Comparison of ENCODE assay signal across 8 mouse cellular contexts in genomic region chr4:134401856-134402570, GRCm38 (mm10). TPM values are rescaled to one million over a fixed set of nuclear protein-coding genes. Genes with fewer than 3 reads are reported as not detected.
DNase-seq lines count a peak whose midpoint lies in the region; ATAC-seq and TF ChIP-seq lines count a peak whose summit lies in the region.

No protein-coding gene starts in this region.

- no peak for TF ChIP-seq CTCF in gastrocnemius, adult 2 months (IDR thresholded peaks at IDR 0.05)

- peak; percentile 40 for ATAC-seq in liver, embryonic 12.5 days

- intact Hi-C loops in gastrocnemius, adult 2 months (cut with DNase I), result no loop called here

- peak overlapping the region; percentile 77 for H3K4me2 ChIP-seq in liver, embryonic 12.5 days

- peak overlapping the region; percentile 37 for H3K4me3 ChIP-seq in gastrocnemius, adult 2 months
- peak overlapping the region; percentile 47 for H3K4me3 ChIP-seq in liver, embryonic 12.5 days

- peak; percentile 35 for DNase-seq in gastrocnemius, adult 2 months
- DNase-seq in gastrocnemius, postnatal 25 days, result no peak
- DNase-seq in urinary bladder, adult 18-20 months (ENCODE audit: low spot score in 2 of 2), result peak; percentile 43 to 56
- no peak for DNase-seq in urinary bladder, postnatal 25 days (ENCODE audit: low spot score)
- peak; percentile 42 for DNase-seq in thymus, postnatal 4 days
- no peak for DNase-seq in spleen, postnatal 14 days (ENCODE audit: low spot score in 2 of 2)
- no peak for DNase-seq in cerebellum, postnatal 4 days (ENCODE audit: low spot score in 2 of 2)

- 21% methylated on average over 16 of the region's 16 CpGs for WGBS in liver, embryonic 12.5 days (ENCODE audit: insufficient replicate concordance)

- peak overlapping the region; percentile 51 for H3K9ac ChIP-seq in liver, embryonic 12.5 days

- no peak overlapping the region for H3K27ac ChIP-seq in gastrocnemius, adult 2 months
- no peak overlapping the region for H3K27ac ChIP-seq in liver, embryonic 12.5 days

- no peaks in the 10 kb centered on the region for H3K9me3 ChIP-seq in liver, embryonic 12.5 days (replicated peaks)

- peaks cover 50% of the 10 kb centered on the region for H3K4me1 ChIP-seq in liver, embryonic 12.5 days

- H3K36me3 ChIP-seq in liver, embryonic 12.5 days, result no peaks in the 10 kb centered on the region

- H3K27me3 ChIP-seq in liver, embryonic 12.5 days (replicated peaks), result peaks cover 19% of the 10 kb centered on the region

RNA-seq across cellular contexts. Expression of gene Pafah2, which starts 5.9 kb away (rescaled TPM):
- 1 to 10 TPM; 2.6 to 4.0 TPM for total RNA-seq in gastrocnemius, adult 2 months (2021)
- total RNA-seq in gastrocnemius, postnatal 25 days (2021), result 1 to 10 TPM; 3.2 TPM
- 4.7 and 5.2 TPM in 2 replicates for polyA plus RNA-seq in liver, embryonic 12.5 days (2016; fragmentation: Nextera tagmentation; extraction: Ambion mirVana)

RNA-seq across cellular contexts. Expression of gene Extl1, which starts 18.4 kb away (rescaled TPM):
- total RNA-seq in gastrocnemius, adult 2 months (2021), result 10 to 100 TPM; 25.1 to 27.8 TPM
- 10 to 100 TPM; 25.5 to 29.2 TPM for total RNA-seq in gastrocnemius, postnatal 25 days (2021)
- polyA plus RNA-seq in liver, embryonic 12.5 days (2016; fragmentation: Nextera tagmentation; extraction: Ambion mirVana), result 0.25 and 0.36 TPM in 2 replicates

RNA-seq across cellular contexts. Expression of gene Slc30a2, which starts 59.0 kb away (rescaled TPM):
- total RNA-seq in gastrocnemius, adult 2 months (2021), result 10 to 100 TPM in 1 of 2 experiments, 1 to 10 TPM in 1; 4.4 to 25.8 TPM
- 1 to 10 TPM; 1.4 to 7.2 TPM for total RNA-seq in gastrocnemius, postnatal 25 days (2021)
- polyA plus RNA-seq in liver, embryonic 12.5 days (2016; fragmentation: Nextera tagmentation; extraction: Ambion mirVana), result not detected in 2 replicates

Comparison
In these comparisons a context has a peak if more than half of its experiments do, and no peak if none do; other contexts are left out.
1. DNase-seq: peak in gastrocnemius, adult 2 months (single experiment), urinary bladder, adult 18-20 months (2 of 2) and thymus, postnatal 4 days (single experiment); none in gastrocnemius, postnatal 25 days (single experiment), urinary bladder, postnatal 25 days (single experiment), spleen, postnatal 14 days (0 of 2) and cerebellum, postnatal 4 days (0 of 2).